Mouse (Mus musculus): Measurements from ENCODE around the gene Atp1a4.

Atp1a4 gene

GRCm38 (mm10) chr1:172217148-172217547, 41.1 kb downstream of the Atp1a4 start:
- peak; percentile 96 for DNase-seq

- DNase-seq = no peak
These were observed 43.5 kb downstream of the Atp1a4 start for GRCm38 (mm10) chr1:172214748-172215147.

GRCm38 (mm10) chr1:172213771-172214170, 44.4 kb downstream of the Atp1a4 start:
- no peak for DNase-seq

- no peak for DNase-seq
These were observed 45.4 kb downstream of the Atp1a4 start for GRCm38 (mm10) chr1:172212776-172213175.

- DNase-seq = no peak
These were observed 51.1 kb downstream of the Atp1a4 start for GRCm38 (mm10) chr1:172207111-172207584.

- DNase-seq = peak; percentile 74
These were observed 51.9 kb downstream of the Atp1a4 start, which contains the start of gene Pea15a for GRCm38 (mm10) chr1:172206141-172206917. Gene Pea15a (minus strand): TSS chr1:172206804.

- no peak for DNase-seq
These were observed 52.5 kb downstream of the Atp1a4 start for GRCm38 (mm10) chr1:172205741-172206087.

GRCm38 (mm10) chr1:172204814-172205740, 53.1 kb downstream of the Atp1a4 start:
- DNase-seq = no peak

GRCm38 (mm10) chr1:172204033-172204813, 54.0 kb downstream of the Atp1a4 start:
- DNase-seq = no peak

GRCm38 (mm10) chr1:172203566-172203965, 54.6 kb downstream of the Atp1a4 start:
- DNase-seq = no peak

- no peak for DNase-seq
These were observed 55.2 kb downstream of the Atp1a4 start for GRCm38 (mm10) chr1:172202894-172203522.

- no peak for DNase-seq
These were observed 56.0 kb downstream of the Atp1a4 start for GRCm38 (mm10) chr1:172201967-172202880.

GRCm38 (mm10) chr1:172200871-172201447, 57.3 kb downstream of the Atp1a4 start:
- DNase-seq = no peak

GRCm38 (mm10) chr1:172200161-172200560, 58.1 kb downstream of the Atp1a4 start:
- DNase-seq = no peak

GRCm38 (mm10) chr1:172198996-172199395, 59.2 kb downstream of the Atp1a4 start:
- DNase-seq = no peak

GRCm38 (mm10) chr1:172198316-172198715, 59.9 kb downstream of the Atp1a4 start:
- DNase-seq = no peak

GRCm38 (mm10) chr1:172197851-172198250, 60.4 kb downstream of the Atp1a4 start:
- DNase-seq = no peak

- DNase-seq = no peak
These were observed 61.1 kb downstream of the Atp1a4 start for GRCm38 (mm10) chr1:172197146-172197545.

- no peak for DNase-seq
These were observed 63.8 kb downstream of the Atp1a4 start for GRCm38 (mm10) chr1:172194435-172194834.

- no peak for DNase-seq
These were observed 66.0 kb downstream of the Atp1a4 start for GRCm38 (mm10) chr1:172192217-172192616.

- DNase-seq = no peak
These were observed 66.6 kb downstream of the Atp1a4 start for GRCm38 (mm10) chr1:172191578-172191977.

Data from thymus, postnatal 25 days (tissue).